Mouse (Mus musculus) lung, postnatal 14 days (tissue): ENCODE results near the gene Cyp2e1.
"Not testable (repeated sequence)": the region's sequence is repeated elsewhere in the genome, so short reads cannot be mapped to it uniquely, and the experiment has no call there.

Experiments
- DNase-seq: peaks from one replicate; pipeline ENCODE4 v3.0.0; 2021

Cyp2e1 gene

GRCm38 (mm10) chr7:140763447-140764020, at the start of gene Cyp2e1:
Gene Cyp2e1, plus strand, starts transcription at chr7:140763739.
- DNase-seq = peak; percentile 9

GRCm38 (mm10) chr7:140717155-140718055, 46.1 kb upstream of the Cyp2e1 start:
- DNase-seq = no peak

GRCm38 (mm10) chr7:140721095-140721494, 42.4 kb upstream of the Cyp2e1 start:
- no peak for DNase-seq

- no peak for DNase-seq
These were observed 38.0 kb upstream of the Cyp2e1 start for GRCm38 (mm10) chr7:140725558-140725957.

GRCm38 (mm10) chr7:140733162-140733561, 30.4 kb upstream of the Cyp2e1 start:
- DNase-seq = no peak

- DNase-seq = no peak
These were observed 16.1 kb upstream of the Cyp2e1 start for GRCm38 (mm10) chr7:140747402-140747801.

GRCm38 (mm10) chr7:140748116-140748826, 15.3 kb upstream of the Cyp2e1 start:
- DNase-seq = no peak

- no peak for DNase-seq
These were observed 14.7 kb upstream of the Cyp2e1 start for GRCm38 (mm10) chr7:140748827-140749160.

GRCm38 (mm10) chr7:140754556-140754955, 9.0 kb upstream of the Cyp2e1 start:
- no peak for DNase-seq

- peak; percentile 20 for DNase-seq
These were observed 7.2 kb upstream of the Cyp2e1 start for GRCm38 (mm10) chr7:140756151-140756854.

GRCm38 (mm10) chr7:140760647-140761046, 2.9 kb upstream of the Cyp2e1 start:
- no peak for DNase-seq

GRCm38 (mm10) chr7:140765391-140765790, 1.9 kb downstream of the Cyp2e1 start:
- not testable (repeated sequence) for DNase-seq

GRCm38 (mm10) chr7:140765888-140766739, 2.6 kb downstream of the Cyp2e1 start:
- no peak for DNase-seq

- DNase-seq = no peak
These were observed 17.0 kb downstream of the Cyp2e1 start for GRCm38 (mm10) chr7:140780548-140780947.

- no peak for DNase-seq
These were observed 24.0 kb downstream of the Cyp2e1 start, which contains the start of gene Syce1 for GRCm38 (mm10) chr7:140787406-140788052. Gene Syce1, minus strand, starts transcription at chr7:140787852.

GRCm38 (mm10) chr7:140788053-140788435, 24.5 kb downstream of the Cyp2e1 start:
- DNase-seq = no peak

GRCm38 (mm10) chr7:140793541-140793940, 30.0 kb downstream of the Cyp2e1 start:
- no peak for DNase-seq

GRCm38 (mm10) chr7:140797619-140798018, 34.1 kb downstream of the Cyp2e1 start:
- no peak for DNase-seq

- no peak for DNase-seq
These were observed 34.7 kb downstream of the Cyp2e1 start for GRCm38 (mm10) chr7:140798212-140798611.

GRCm38 (mm10) chr7:140802629-140803028, 39.1 kb downstream of the Cyp2e1 start:
- no peak for DNase-seq

GRCm38 (mm10) chr7:140805704-140806103, 42.2 kb downstream of the Cyp2e1 start:
- DNase-seq = peak; percentile 56
